ENCODE assay signal across 8 mouse cellular contexts in the genomic region with DNA sequence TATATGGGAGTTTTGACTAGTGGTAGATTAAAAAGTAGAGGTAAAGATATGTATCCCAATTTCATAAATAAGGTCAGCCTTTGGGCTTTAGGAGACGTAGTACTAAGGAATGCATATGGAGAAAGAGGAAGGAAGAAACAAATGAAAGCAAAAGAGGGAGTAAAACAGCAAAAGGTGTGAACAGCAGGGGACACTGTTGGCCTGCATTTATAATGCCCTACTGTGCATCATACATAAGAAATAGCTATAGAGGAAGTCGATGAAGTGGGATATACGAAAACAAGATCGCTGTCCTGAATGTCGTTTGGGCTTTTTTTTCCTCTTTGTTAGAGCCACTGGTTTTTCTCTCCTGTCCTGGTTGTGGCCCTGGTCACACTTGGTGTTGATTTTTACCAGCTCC.
DNase-seq lines count a peak whose midpoint lies in the region; ATAC-seq and TF ChIP-seq lines count a peak whose summit lies in the region.

No protein-coding gene starts in this region.

- no peak overlapping the region for H3K4me3 ChIP-seq in heart, embryonic 12.5 days
- no peak overlapping the region for H3K4me3 ChIP-seq in thymus, adult 2 months (ENCODE audit: control insufficient read depth, insufficient read depth, low read length)

- intact Hi-C loops in heart, postnatal 10 days (cut with DNase I), result loop anchor here (1.0 to 5.0 kb wide), 4 partner anchors 180 to 500 kb away; no protein-coding TSS in a partner anchor

- H3K9me3 ChIP-seq in heart, embryonic 12.5 days (replicated peaks), result no peaks in the 10 kb centered on the region

- DNase-seq in heart, adult 8-10 months (ENCODE audit: low spot score), result peak; percentile 2
- DNase-seq in thymus, adult 2 months, result peak; percentile 7
- no peak for DNase-seq in thymus, adult 18-20 months
- DNase-seq in heart, postnatal 10 days, result peak; percentile 33 to 35
- DNase-seq in thymus, postnatal 36 days, result peak; percentile 1 to 7
- no peak for DNase-seq in urinary bladder, postnatal 4 days (ENCODE audit: low spot score in 2 of 2)
- DNase-seq in right cerebral cortex, postnatal 25 days, result no peak

- no peak for TF ChIP-seq POLR2A in thymus, adult 2 months (IDR thresholded peaks at IDR 0.05; ENCODE audit: control insufficient read depth, extremely low read depth, insufficient read depth, low read length, poor library complexity)

- WGBS in heart, embryonic 12.5 days, result 58% methylated on average over 5 of the region's 5 CpGs
- WGBS in thymus, adult 2 months, result 3% methylated on average over 5 of the region's 5 CpGs

- no peak for TF ChIP-seq CTCF in thymus, adult 2 months (IDR thresholded peaks at IDR 0.05; ENCODE audit: borderline replicate concordance, control insufficient read depth, extremely low read depth, insufficient read depth, low read length, poor library complexity)

- no peaks in the 10 kb centered on the region for H3K27me3 ChIP-seq in heart, embryonic 12.5 days (replicated peaks)
- H3K27me3 ChIP-seq in thymus, adult 2 months (ENCODE audit: control insufficient read depth, insufficient read depth, low read length), result no peaks in the 10 kb centered on the region

- H3K9ac ChIP-seq in heart, embryonic 12.5 days, result no peak overlapping the region

- no peak for ATAC-seq in heart, embryonic 12.5 days (ENCODE audit: insufficient number of reproducible peaks, low FRiP score)

- no peak overlapping the region for H3K4me2 ChIP-seq in heart, embryonic 12.5 days

- H3K36me3 ChIP-seq in heart, embryonic 12.5 days, result no peaks in the 10 kb centered on the region
- H3K36me3 ChIP-seq in thymus, adult 2 months (ENCODE audit: control insufficient read depth, insufficient read depth, low read length), result no peaks in the 10 kb centered on the region

- H3K27ac ChIP-seq in heart, embryonic 12.5 days (ENCODE audit: poor library complexity, severe bottlenecking), result no peak overlapping the region
- H3K27ac ChIP-seq in thymus, adult 2 months (ENCODE audit: control insufficient read depth, insufficient read depth, low read length), result no peak overlapping the region

- H3K4me1 ChIP-seq in heart, embryonic 12.5 days (replicated peaks), result no peaks in the 10 kb centered on the region
- no peaks in the 10 kb centered on the region for H3K4me1 ChIP-seq in thymus, adult 2 months (replicated peaks; ENCODE audit: control insufficient read depth, insufficient read depth, low read length)

Comparison
In these comparisons a context has a peak if more than half of its experiments do, and no peak if none do; other contexts are left out.
1. DNase-seq: peak in heart, adult 8-10 months (single experiment), thymus, adult 2 months (single experiment), heart, postnatal 10 days (2 of 2) and thymus, postnatal 36 days (2 of 2); none in thymus, adult 18-20 months (0 of 2), urinary bladder, postnatal 4 days (0 of 2) and right cerebral cortex, postnatal 25 days (single experiment).